Mouse (Mus musculus): Measurements from ENCODE around the gene Orc1.

Gene Orc1

GRCm38 (mm10) chr4:108578840-108579742, at the start of gene Orc1, which contains the start of gene Prpf38a:
Gene Orc1 (plus strand): TSS chr4:108579423.
Gene Prpf38a (minus strand): TSS chr4:108579336.
- peak; percentile 98 for DNase-seq

- no peak for DNase-seq
Observed at GRCm38 (mm10) chr4:108539701-108540100, 39.5 kb upstream of the Orc1 start.

DNA sequence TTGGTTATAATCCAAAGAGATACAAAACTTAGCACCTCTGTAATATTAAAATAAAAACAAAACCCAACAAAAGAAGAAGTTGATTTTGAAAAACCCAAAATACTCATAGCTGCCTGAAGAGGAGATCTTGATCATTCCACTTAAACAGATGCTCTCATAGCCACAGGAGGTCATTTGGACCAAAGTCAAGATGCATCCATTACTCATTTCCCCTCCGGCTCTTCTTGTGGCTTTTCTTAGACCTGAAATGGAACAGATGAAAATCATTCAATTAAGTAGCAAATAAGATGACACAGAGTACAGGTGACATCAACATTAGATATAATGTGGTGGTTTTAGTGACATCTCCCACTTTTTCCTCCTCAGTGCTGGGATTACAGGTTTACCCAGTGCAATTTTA, 14.2 kb upstream of the Orc1 start:
- DNase-seq, result no peak

- no peak for DNase-seq
Observed at GRCm38 (mm10) chr4:108572644-108573043, 6.6 kb upstream of the Orc1 start.

- DNase-seq, result no peak
Observed at GRCm38 (mm10) chr4:108579743-108580411, 654 bp downstream of the Orc1 start.

- DNase-seq, result no peak
Observed at GRCm38 (mm10) chr4:108593376-108593775, 14.2 kb downstream of the Orc1 start.

GRCm38 (mm10) chr4:108595785-108596184, 16.6 kb downstream of the Orc1 start:
- DNase-seq, result no peak

DNA sequence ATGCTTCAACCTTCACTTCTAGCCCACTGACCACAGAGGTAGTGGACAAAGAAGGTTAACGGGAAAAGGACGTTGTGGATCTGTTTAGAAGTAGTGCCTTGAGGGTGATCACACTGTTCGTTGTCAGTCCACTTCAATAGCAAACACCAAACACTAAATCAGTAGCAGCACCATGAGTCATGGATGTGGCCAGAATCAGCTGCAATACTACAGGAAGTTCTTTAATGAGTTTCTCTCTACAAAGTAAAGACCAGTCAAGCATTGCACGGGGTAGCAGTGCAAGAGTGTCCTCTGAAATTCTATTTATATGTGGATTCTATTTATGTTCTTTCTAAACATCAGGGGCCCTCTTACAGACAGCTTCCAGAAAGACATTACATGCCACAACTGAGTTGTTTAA, 19.1 kb downstream of the Orc1 start:
- DNase-seq, result no peak

DNA sequence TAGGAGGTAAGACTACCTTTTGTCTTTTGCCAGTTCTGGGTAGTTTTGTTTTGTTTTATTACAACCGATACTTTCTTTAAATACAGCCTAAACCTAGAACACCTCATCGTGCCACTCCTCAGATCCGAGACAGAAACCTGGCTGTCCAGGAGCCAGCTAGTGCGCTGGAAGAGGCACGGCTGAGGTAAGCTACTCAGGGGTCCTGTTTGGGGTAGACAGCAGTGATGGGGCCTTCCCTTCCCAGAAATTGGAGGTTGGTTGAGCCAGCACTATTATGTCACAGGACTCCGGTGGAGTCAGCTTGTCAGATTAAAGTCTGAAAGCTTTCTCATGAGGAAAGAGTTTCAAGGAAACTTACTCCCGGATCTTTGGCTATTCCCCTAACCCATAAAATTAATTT, 22.6 kb downstream of the Orc1 start:
- DNase-seq, result no peak

GRCm38 (mm10) chr4:108608651-108609050, 29.4 kb downstream of the Orc1 start:
- DNase-seq, result no peak

DNA sequence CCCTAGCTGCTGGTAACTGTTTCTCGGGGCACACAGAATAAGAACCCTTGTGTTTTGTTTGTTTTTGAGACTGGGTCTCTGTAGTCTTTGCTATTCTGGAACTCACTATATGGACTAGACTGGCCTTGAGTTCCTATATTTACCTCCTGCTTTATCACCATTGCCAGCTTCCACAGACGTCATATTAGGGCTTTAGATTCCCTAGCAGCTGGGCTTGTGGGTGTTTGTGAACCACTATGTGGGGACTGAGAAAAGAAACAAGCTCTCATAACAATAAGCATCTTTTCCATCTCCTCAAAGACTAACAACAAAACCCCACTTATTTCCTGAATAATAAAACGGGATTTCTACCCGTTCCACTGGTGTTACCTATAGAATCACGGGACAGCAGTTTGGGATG, 31.7 kb downstream of the Orc1 start:
- no peak for DNase-seq

- no peak for DNase-seq
Observed at GRCm38 (mm10) chr4:108618586-108618985, 39.4 kb downstream of the Orc1 start.

- DNase-seq, result peak; percentile 46
Observed at GRCm38 (mm10) chr4:108619165-108619564, 39.9 kb downstream of the Orc1 start.

- peak; percentile 94 for DNase-seq
Observed at GRCm38 (mm10) chr4:108619587-108620341, 40.5 kb downstream of the Orc1 start, which contains the start of gene Cc2d1b. Gene Cc2d1b (plus strand): TSS chr4:108619940.

DNA sequence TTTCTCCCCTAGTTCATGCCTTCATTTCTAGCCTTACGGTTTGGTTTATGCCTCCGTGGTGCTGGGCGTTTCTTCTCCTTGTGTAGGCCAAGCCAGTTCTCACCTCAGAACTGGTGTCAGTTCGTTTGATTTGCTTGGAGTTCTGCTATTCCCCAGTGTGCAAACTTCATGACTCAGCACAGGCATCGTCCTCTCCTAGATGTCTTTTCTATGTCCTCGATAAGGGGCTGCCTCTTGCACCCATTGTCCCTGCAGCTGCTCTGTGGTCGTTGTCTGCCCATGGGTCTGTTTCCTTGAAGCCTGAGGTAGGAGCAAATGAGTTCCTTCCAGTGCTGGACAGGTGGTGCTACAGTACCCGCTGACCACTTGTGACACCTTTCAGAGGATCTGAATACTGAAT, 41.3 kb downstream of the Orc1 start:
- DNase-seq, result no peak

DNA sequence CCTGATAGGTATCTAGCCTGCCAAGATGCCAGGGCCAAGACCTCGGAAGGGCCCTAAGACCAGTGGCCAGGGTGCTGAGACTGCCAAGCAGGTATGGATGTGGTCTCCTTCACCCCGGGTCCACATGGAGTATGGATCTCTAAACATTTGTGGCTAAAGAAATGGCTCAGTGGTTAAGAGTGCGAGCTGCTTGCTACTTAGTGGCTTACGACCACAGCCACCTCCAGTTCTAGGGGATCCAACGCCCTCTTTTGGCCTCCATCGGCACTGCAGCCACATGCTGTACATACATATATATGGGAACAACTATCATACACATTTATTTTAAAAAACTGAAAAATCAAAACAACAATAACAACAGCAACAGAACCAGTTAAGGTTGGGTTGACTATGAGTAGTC, 42.3 kb downstream of the Orc1 start:
- DNase-seq, result peak; percentile 58

- DNase-seq, result no peak
Observed at GRCm38 (mm10) chr4:108627066-108627465, 47.8 kb downstream of the Orc1 start.

DNA sequence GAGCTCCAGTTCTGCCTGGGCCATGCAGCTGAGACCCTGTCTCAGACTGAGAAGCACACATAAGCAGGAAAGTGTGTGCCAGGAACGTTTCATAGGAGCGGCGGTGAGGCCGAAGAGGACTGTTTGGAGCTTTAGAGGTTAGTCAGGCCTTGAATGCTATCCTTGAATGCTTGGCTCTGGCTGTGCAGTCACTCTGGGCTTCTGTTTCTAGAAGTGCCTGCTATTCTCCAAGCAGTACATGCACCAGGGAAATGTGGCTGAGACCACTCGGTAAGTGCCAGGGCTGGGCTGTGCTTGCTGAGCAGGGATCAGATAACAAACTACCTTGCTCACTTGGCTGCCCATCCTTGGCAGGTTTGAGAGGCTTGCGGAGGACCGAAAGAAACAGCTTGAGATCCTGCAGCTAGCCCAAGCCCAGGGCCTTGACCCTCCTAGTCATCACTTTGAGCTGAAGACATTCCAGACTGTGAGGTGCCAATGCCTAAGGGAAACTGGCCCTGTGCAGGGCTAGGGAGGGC, 50.2 kb downstream of the Orc1 start:
- DNase-seq, result no peak

DNA sequence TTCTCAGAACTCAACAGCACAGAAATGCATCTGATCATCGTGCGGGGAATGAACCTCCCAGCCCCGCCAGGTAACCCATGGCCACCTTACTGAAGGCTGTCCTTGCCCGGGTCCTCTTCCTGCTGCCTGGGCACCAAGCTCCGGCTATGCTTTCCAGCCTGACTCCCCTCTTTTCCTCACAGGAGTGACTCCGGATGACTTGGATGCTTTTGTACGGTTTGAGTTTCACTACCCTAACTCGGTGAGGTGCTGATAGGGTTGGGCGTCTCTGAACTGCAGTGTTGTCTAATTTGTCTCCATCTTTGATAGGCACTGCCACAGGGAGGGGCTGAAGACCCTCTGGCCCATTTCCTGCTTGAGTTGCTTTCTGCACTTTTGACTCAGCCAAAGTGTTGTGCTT, 50.9 kb downstream of the Orc1 start:
- no peak for DNase-seq

GRCm38 (mm10) chr4:108631616-108632015, 52.4 kb downstream of the Orc1 start:
- DNase-seq, result no peak

GRCm38 (mm10) chr4:108633703-108634102, 54.5 kb downstream of the Orc1 start:
- no peak for DNase-seq

DNA sequence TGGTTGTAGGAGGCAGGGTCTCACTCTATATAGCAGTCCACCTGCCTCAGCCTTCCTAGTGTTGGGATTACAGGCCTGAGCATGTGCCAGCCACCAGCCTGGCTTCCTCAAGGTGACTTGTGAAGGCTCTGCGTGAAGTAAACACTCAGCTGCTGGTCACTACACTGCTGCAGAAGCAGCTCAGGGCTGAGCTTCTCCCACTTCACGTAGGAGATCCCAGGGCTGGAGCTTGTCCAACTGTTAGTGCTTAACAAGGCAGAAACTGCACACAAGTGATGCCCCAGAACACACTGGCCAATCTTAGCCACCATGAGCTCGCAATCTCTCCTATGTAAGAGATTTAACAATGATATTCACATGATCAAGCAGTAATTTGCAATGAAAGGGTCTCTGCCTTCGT, 55.5 kb downstream of the Orc1 start:
- DNase-seq, result no peak

DNA sequence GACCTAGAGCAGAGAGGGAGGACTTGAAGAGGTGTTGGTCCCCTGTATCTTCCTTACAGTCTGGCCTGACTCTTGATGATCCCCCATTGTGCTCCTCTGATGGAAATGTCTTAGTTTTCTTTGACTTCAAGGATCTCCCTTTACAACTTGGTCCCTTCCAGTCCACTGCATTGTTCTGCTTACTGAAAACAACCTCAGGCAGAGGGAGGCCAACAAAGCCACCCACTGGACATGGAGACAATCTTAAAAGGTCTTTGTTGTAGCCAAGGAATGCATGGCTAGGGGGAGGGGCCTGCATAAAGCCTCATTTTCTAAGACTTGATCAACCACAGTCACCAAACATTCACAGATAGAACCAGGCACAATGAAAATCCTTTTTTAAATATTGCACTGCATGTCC, 55.9 kb downstream of the Orc1 start:
- DNase-seq, result no peak
